Mouse (Mus musculus): ENCODE data around the gene Ank2. TPM values are rescaled to one million over a fixed set of nuclear protein-coding genes. Genes with fewer than 3 reads are reported as not detected.

Gene Ank2
- polyA plus RNA-seq, 1 experiment from 2014 or later, result 5.1 TPM

GRCm38 (mm10) chr3:127452233-127452632, 46.9 kb downstream of the Ank2 start:
- Histone ChIP-seq H3K9me3 (ENCODE audit: low read length) (no peaks in the 10 kb centered on the region), H3K4me2 (ENCODE audit: low read depth, low read length) (no peak overlapping the region), H3K4me3 (ENCODE audit: low read depth, low read length) (no peak overlapping the region), H3K36me3 (replicated peaks; ENCODE audit: insufficient read depth, low read length) (no peaks in the 10 kb centered on the region), H3K9ac (replicated peaks) (no peak overlapping the region), H3K27ac (ENCODE audit: low read depth) (no peak overlapping the region), H3K4me1 (ENCODE audit: insufficient read depth) (no peaks in the 10 kb centered on the region), H3K27me3 (ENCODE audit: insufficient read depth, low read length) (no peaks in the 10 kb centered on the region)
- ATAC-seq (no peak), DNase-seq (no peak)
- no peak for TF ChIP-seq EP300 (IDR thresholded peaks at IDR 0.05; ENCODE audit: low read depth)
- TF ChIP-seq CTCF (IDR thresholded peaks at IDR 0.05; ENCODE audit: low read depth), result no peak
- WGBS (ENCODE audit: insufficient replicate concordance), result 73% methylated on average over 13 of the region's 13 CpGs

- WGBS (ENCODE audit: insufficient replicate concordance), result 53% methylated on average over 9 of the region's 9 CpGs
- no peaks in the 10 kb centered on the region for H3K4me1 ChIP-seq (ENCODE audit: insufficient read depth)
- no peak overlapping the region for H3K4me3 ChIP-seq (ENCODE audit: low read depth, low read length)
- H3K27ac ChIP-seq (ENCODE audit: low read depth), result no peak overlapping the region
- no peaks in the 10 kb centered on the region for H3K9me3 ChIP-seq (ENCODE audit: low read length)
- H3K4me2 ChIP-seq (ENCODE audit: low read depth, low read length), result no peak overlapping the region
- ATAC-seq (no peak), DNase-seq (no peak)
- no peaks in the 10 kb centered on the region for H3K36me3 ChIP-seq (replicated peaks; ENCODE audit: insufficient read depth, low read length)
- H3K9ac ChIP-seq (replicated peaks), result no peak overlapping the region
- TF ChIP-seq CTCF (IDR thresholded peaks at IDR 0.05; ENCODE audit: low read depth) (no peak), EP300 (IDR thresholded peaks at IDR 0.05; ENCODE audit: low read depth) (no peak)
- H3K27me3 ChIP-seq (ENCODE audit: insufficient read depth, low read length), result no peaks in the 10 kb centered on the region
Observed at GRCm38 (mm10) chr3:127451741-127452140, 47.4 kb downstream of the Ank2 start.

- ATAC-seq (no peak), DNase-seq (peak; percentile 48)
- peak; percentile 80 for TF ChIP-seq CTCF (IDR thresholded peaks at IDR 0.05; ENCODE audit: low read depth)
- TF ChIP-seq EP300 (IDR thresholded peaks at IDR 0.05; ENCODE audit: low read depth), result no peak
- Histone ChIP-seq H3K9ac (replicated peaks) (no peak overlapping the region), H3K36me3 (replicated peaks; ENCODE audit: insufficient read depth, low read length) (no peaks in the 10 kb centered on the region), H3K9me3 (ENCODE audit: low read length) (no peaks in the 10 kb centered on the region), H3K4me2 (ENCODE audit: low read depth, low read length) (no peak overlapping the region), H3K4me1 (ENCODE audit: insufficient read depth) (no peaks in the 10 kb centered on the region), H3K27ac (ENCODE audit: low read depth) (no peak overlapping the region), H3K27me3 (ENCODE audit: insufficient read depth, low read length) (no peaks in the 10 kb centered on the region), H3K4me3 (ENCODE audit: low read depth, low read length) (no peak overlapping the region)
- 8% methylated on average over 3 of the region's 3 CpGs for WGBS (ENCODE audit: insufficient replicate concordance)
Observed at GRCm38 (mm10) chr3:127451070-127451469, 48.1 kb downstream of the Ank2 start.

GRCm38 (mm10) chr3:127446173-127446572, 53.0 kb downstream of the Ank2 start:
- peak; percentile 65 for TF ChIP-seq CTCF (IDR thresholded peaks at IDR 0.05; ENCODE audit: low read depth)
- TF ChIP-seq EP300 (IDR thresholded peaks at IDR 0.05; ENCODE audit: low read depth), result no peak
- no peak overlapping the region for H3K27ac ChIP-seq (ENCODE audit: low read depth)
- H3K36me3 ChIP-seq (replicated peaks; ENCODE audit: insufficient read depth, low read length), result no peaks in the 10 kb centered on the region
- no peaks in the 10 kb centered on the region for H3K9me3 ChIP-seq (ENCODE audit: low read length)
- DNase-seq, result peak; percentile 72
- H3K4me1 ChIP-seq (ENCODE audit: insufficient read depth), result no peaks in the 10 kb centered on the region
- H3K9ac ChIP-seq (replicated peaks), result no peak overlapping the region
- no peak for ATAC-seq
- WGBS (ENCODE audit: insufficient replicate concordance), result 34% methylated on average over 5 of the region's 5 CpGs
- H3K4me3 ChIP-seq (ENCODE audit: low read depth, low read length), result no peak overlapping the region
- no peaks in the 10 kb centered on the region for H3K27me3 ChIP-seq (ENCODE audit: insufficient read depth, low read length)
- no peak overlapping the region for H3K4me2 ChIP-seq (ENCODE audit: low read depth, low read length)

- H3K9ac ChIP-seq (replicated peaks), result no peak overlapping the region
- H3K36me3 ChIP-seq (replicated peaks; ENCODE audit: insufficient read depth, low read length), result no peaks in the 10 kb centered on the region
- no peak overlapping the region for H3K4me3 ChIP-seq (ENCODE audit: low read depth, low read length)
- H3K4me1 ChIP-seq (ENCODE audit: insufficient read depth), result no peaks in the 10 kb centered on the region
- no peak overlapping the region for H3K27ac ChIP-seq (ENCODE audit: low read depth)
- no peak for TF ChIP-seq EP300 (IDR thresholded peaks at IDR 0.05; ENCODE audit: low read depth)
- no peak for TF ChIP-seq CTCF (IDR thresholded peaks at IDR 0.05; ENCODE audit: low read depth)
- WGBS (ENCODE audit: insufficient replicate concordance), result 56% methylated on average over 3 of the region's 3 CpGs
- no peak overlapping the region for H3K4me2 ChIP-seq (ENCODE audit: low read depth, low read length)
- no peaks in the 10 kb centered on the region for H3K27me3 ChIP-seq (ENCODE audit: insufficient read depth, low read length)
- no peaks in the 10 kb centered on the region for H3K9me3 ChIP-seq (ENCODE audit: low read length)
- no peak for DNase-seq
- no peak for ATAC-seq
Observed at GRCm38 (mm10) chr3:127433291-127433690, 65.9 kb downstream of the Ank2 start.

GRCm38 (mm10) chr3:127429866-127430265, 69.3 kb downstream of the Ank2 start:
- Histone ChIP-seq H3K4me2 (ENCODE audit: low read depth, low read length) (no peak overlapping the region), H3K4me3 (ENCODE audit: low read depth, low read length) (no peak overlapping the region), H3K36me3 (replicated peaks; ENCODE audit: insufficient read depth, low read length) (no peaks in the 10 kb centered on the region), H3K4me1 (ENCODE audit: insufficient read depth) (no peaks in the 10 kb centered on the region), H3K9me3 (ENCODE audit: low read length) (no peaks in the 10 kb centered on the region), H3K27ac (ENCODE audit: low read depth) (no peak overlapping the region), H3K9ac (replicated peaks) (no peak overlapping the region), H3K27me3 (ENCODE audit: insufficient read depth, low read length) (no peaks in the 10 kb centered on the region)
- no peak for TF ChIP-seq EP300 (IDR thresholded peaks at IDR 0.05; ENCODE audit: low read depth)
- TF ChIP-seq CTCF (IDR thresholded peaks at IDR 0.05; ENCODE audit: low read depth), result no peak
- DNase-seq (no peak), ATAC-seq (no peak)
- WGBS (ENCODE audit: insufficient replicate concordance), result 49% methylated on average over 13 of the region's 13 CpGs

- no peak overlapping the region for H3K4me2 ChIP-seq (ENCODE audit: low read depth, low read length)
- no peaks in the 10 kb centered on the region for H3K36me3 ChIP-seq (replicated peaks; ENCODE audit: insufficient read depth, low read length)
- H3K9ac ChIP-seq (replicated peaks), result no peak overlapping the region
- ATAC-seq (no peak), DNase-seq (no peak)
- WGBS (ENCODE audit: insufficient replicate concordance), result 77% methylated on average over 3 of the region's 3 CpGs
- no peaks in the 10 kb centered on the region for H3K9me3 ChIP-seq (ENCODE audit: low read length)
- H3K27ac ChIP-seq (ENCODE audit: low read depth), result no peak overlapping the region
- no peaks in the 10 kb centered on the region for H3K4me1 ChIP-seq (ENCODE audit: insufficient read depth)
- no peak overlapping the region for H3K4me3 ChIP-seq (ENCODE audit: low read depth, low read length)
- H3K27me3 ChIP-seq (ENCODE audit: insufficient read depth, low read length), result no peaks in the 10 kb centered on the region
- TF ChIP-seq CTCF (IDR thresholded peaks at IDR 0.05; ENCODE audit: low read depth) (peak; percentile 51), EP300 (IDR thresholded peaks at IDR 0.05; ENCODE audit: low read depth) (no peak)
Observed at GRCm38 (mm10) chr3:127428527-127428926, 70.6 kb downstream of the Ank2 start.

Data from liver, postnatal 0 days (tissue).